20 mouse cellular contexts compared by ENCODE assay signal in genomic region chr9:7822758-7823157, GRCm38 (mm10). TPM values are rescaled to one million over a fixed set of nuclear protein-coding genes. Genes with fewer than 3 reads are reported as not detected.
DNase-seq lines count a peak whose midpoint lies in the region; ATAC-seq and TF ChIP-seq lines count a peak whose summit lies in the region.
"Had no signal": no experiment of that assay in that cellular context is flagged by ENCODE, and none has a peak within 500 bp of the region (broad histone marks: within the 10 kb centered on the region; RNA-seq: fewer than 3 reads in every experiment).

No protein-coding gene starts in this region.

- H3K9ac ChIP-seq in forebrain, postnatal 0 days = no peak overlapping the region
- H3K9ac ChIP-seq in forebrain, embryonic 16.5 days (replicated peaks; ENCODE audit: low read depth, low read length) = no peak overlapping the region
- no peak overlapping the region for H3K9ac ChIP-seq in lung, postnatal 0 days (replicated peaks; ENCODE audit: low read depth)
- H3K9ac ChIP-seq: forebrain, embryonic 13.5 days; heart, embryonic 12.5 days; lung, embryonic 14.5 days had no signal

- no peak for TF ChIP-seq POLR2A in kidney, adult 2 months (IDR thresholded peaks at IDR 0.05; ENCODE audit: low read depth, low read length)

- DNase-seq in forebrain, postnatal 0 days = no peak
- peak; percentile 25 for DNase-seq in kidney, adult 2 months
- no peak for DNase-seq in kidney, adult 8-10 months
- peak; percentile 40 for DNase-seq in lung, postnatal 0 days (ENCODE audit: low spot score)
- DNase-seq in lung, postnatal 4 days = no peak
- no peak for DNase-seq in MN1 (ENCODE audit: low spot score)
- no peak for DNase-seq in cerebellum, postnatal 4 days (ENCODE audit: low spot score in 2 of 2)
- DNase-seq: cerebellum, adult 2 months; cerebellum, postnatal 36 days; heart, postnatal 4 days; layer of hippocampus, postnatal 36 days; left cerebral cortex, postnatal 4 days; lung, embryonic 14.5 days; thymus, postnatal 36 days had no signal

- no peaks in the 10 kb centered on the region for H3K4me1 ChIP-seq in forebrain, postnatal 0 days (ENCODE audit: insufficient read depth)
- H3K4me1 ChIP-seq in forebrain, embryonic 16.5 days (replicated peaks; ENCODE audit: control insufficient read depth, insufficient read depth, low read length) = no peaks in the 10 kb centered on the region; the same call in 1 of the 2 replicates
- H3K4me1 ChIP-seq in kidney, adult 2 months (ENCODE audit: control insufficient read depth, insufficient read depth, low read length) = peaks cover 5% of the 10 kb centered on the region; the same call in 1 of the 2 replicates
- no peaks in the 10 kb centered on the region for H3K4me1 ChIP-seq in lung, postnatal 0 days (ENCODE audit: insufficient read depth, low read depth, low read length)
- H3K4me1 ChIP-seq: forebrain, embryonic 13.5 days had no signal

- TF ChIP-seq CTCF in forebrain, postnatal 0 days (IDR thresholded peaks at IDR 0.05; ENCODE audit: low read depth) = 0 out of 2 replicates have a peak, but pooled peaks have one; percentile 29
- TF ChIP-seq CTCF in kidney, adult 2 months (conservative IDR thresholded peaks at IDR 0.05; ENCODE audit: insufficient read depth, insufficient read length, low read depth, low read length) = no peak
- TF ChIP-seq CTCF in lung, postnatal 0 days (IDR thresholded peaks at IDR 0.05) = peak; percentile 43

- H3K4me3 ChIP-seq in forebrain, postnatal 0 days (ENCODE audit: low read depth, low read length) = no peak overlapping the region
- no peak overlapping the region for H3K4me3 ChIP-seq in forebrain, embryonic 16.5 days (replicated peaks; ENCODE audit: low read length)
- no peak overlapping the region for H3K4me3 ChIP-seq in kidney, adult 2 months (ENCODE audit: insufficient read depth, low read depth, low read length)
- H3K4me3 ChIP-seq in lung, postnatal 0 days (ENCODE audit: low read depth, low read length) = no peak overlapping the region
- H3K4me3 ChIP-seq: forebrain, embryonic 13.5 days; heart, embryonic 12.5 days had no signal

- peaks cover 26% of the 10 kb centered on the region for H3K36me3 ChIP-seq in forebrain, postnatal 0 days (ENCODE audit: insufficient read depth)
- peaks cover 22% of the 10 kb centered on the region for H3K36me3 ChIP-seq in forebrain, embryonic 16.5 days (ENCODE audit: control insufficient read depth, insufficient read depth)
- H3K36me3 ChIP-seq in kidney, adult 2 months (ENCODE audit: control insufficient read depth, insufficient read depth, low read length) = peaks cover 5% of the 10 kb centered on the region
- H3K36me3 ChIP-seq in lung, postnatal 0 days (ENCODE audit: insufficient read depth, low read length) = peaks cover 10% of the 10 kb centered on the region; the same call in 1 of the 2 replicates

- no peaks in the 10 kb centered on the region for H3K27me3 ChIP-seq in forebrain, postnatal 0 days (ENCODE audit: insufficient read depth, low read length)
- no peaks in the 10 kb centered on the region for H3K27me3 ChIP-seq in forebrain, embryonic 16.5 days (replicated peaks; ENCODE audit: control insufficient read depth, insufficient read depth, low read length)
- H3K27me3 ChIP-seq in kidney, adult 2 months (replicated peaks; ENCODE audit: control insufficient read depth, insufficient read depth, low read length) = no peaks in the 10 kb centered on the region
- H3K27me3 ChIP-seq in lung, postnatal 0 days (replicated peaks; ENCODE audit: insufficient read depth, low read length) = no peaks in the 10 kb centered on the region
- H3K27me3 ChIP-seq: forebrain, embryonic 13.5 days; heart, embryonic 12.5 days had no signal

- no peak overlapping the region for H3K27ac ChIP-seq in forebrain, postnatal 0 days (ENCODE audit: low read depth, low read length)
- no peak overlapping the region for H3K27ac ChIP-seq in forebrain, embryonic 16.5 days (ENCODE audit: low read length)
- H3K27ac ChIP-seq in kidney, adult 2 months (ENCODE audit: insufficient read depth, low read depth, low read length) = no peak overlapping the region
- no peak overlapping the region for H3K27ac ChIP-seq in lung, postnatal 0 days (ENCODE audit: low read length)
- H3K27ac ChIP-seq: forebrain, embryonic 13.5 days; macrophage had no signal

- 0 out of 2 replicates have a peak, but pooled peaks have one; percentile 54 for ATAC-seq in forebrain, postnatal 0 days
- no peak for ATAC-seq in forebrain, embryonic 16.5 days
- no peak for ATAC-seq in lung, postnatal 0 days
- ATAC-seq: forebrain, embryonic 13.5 days had no signal

- no peak overlapping the region for H3K4me2 ChIP-seq in forebrain, postnatal 0 days (ENCODE audit: low read depth)
- H3K4me2 ChIP-seq in forebrain, embryonic 16.5 days (ENCODE audit: low read length) = no peak overlapping the region
- no peak overlapping the region for H3K4me2 ChIP-seq in lung, postnatal 0 days (replicated peaks; ENCODE audit: low read depth, low read length)
- H3K4me2 ChIP-seq: forebrain, embryonic 13.5 days; heart, embryonic 12.5 days; liver, embryonic 11.5 days; lung, embryonic 14.5 days; midbrain, embryonic 11.5 days had no signal

- no peaks in the 10 kb centered on the region for H3K9me3 ChIP-seq in forebrain, postnatal 0 days (ENCODE audit: low read length)
- no peaks in the 10 kb centered on the region for H3K9me3 ChIP-seq in forebrain, embryonic 16.5 days (ENCODE audit: control insufficient read depth, low read length)
- no peaks in the 10 kb centered on the region for H3K9me3 ChIP-seq in lung, postnatal 0 days (ENCODE audit: low read length)
- H3K9me3 ChIP-seq: forebrain, embryonic 13.5 days; heart, embryonic 12.5 days had no signal

- 85% methylated on average over 3 of the region's 3 CpGs for WGBS in forebrain, postnatal 0 days
- WGBS in forebrain, embryonic 16.5 days = 90% methylated on average over 3 of the region's 3 CpGs
- 63% methylated on average over 3 of the region's 3 CpGs for WGBS in kidney, adult 2 months
- WGBS in lung, postnatal 0 days = 71% methylated on average over 3 of the region's 3 CpGs

- no peak for TF ChIP-seq EP300 in lung, postnatal 0 days (IDR thresholded peaks at IDR 0.05)

RNA-seq across cellular contexts. Expression of gene Birc2, which starts 14.1 kb away (rescaled TPM):
- total RNA-seq in forebrain, postnatal 0 days (2014; rRNA removed) = 53.0 and 54.2 TPM in 2 replicates
- polyA plus RNA-seq in forebrain, postnatal 0 days (2015; fragmentation: Nextera tagmentation; extraction: Ambion mirVana) = 23.8 and 28.8 TPM in 2 replicates
- 56.8 and 57.8 TPM in 2 replicates for polyA plus RNA-seq in forebrain, embryonic 16.5 days (2015; fragmentation: Nextera tagmentation; extraction: Ambion mirVana)
- polyA plus RNA-seq in kidney, adult 2 months (2012; rRNA removed) = 12.2 and 12.7 TPM in 2 replicates
- 23.6 and 28.6 TPM in 2 replicates for polyA plus RNA-seq in lung, postnatal 0 days (2015; fragmentation: Nextera tagmentation; extraction: Ambion mirVana)

RNA-seq across cellular contexts. Expression of gene Birc3, which starts 50.2 kb away (rescaled TPM):
- total RNA-seq in forebrain, postnatal 0 days (2014; rRNA removed) = 2.5 and 3.6 TPM in 2 replicates
- polyA plus RNA-seq in forebrain, postnatal 0 days (2015; fragmentation: Nextera tagmentation; extraction: Ambion mirVana) = 0.62 and 0.90 TPM in 2 replicates
- polyA plus RNA-seq in forebrain, embryonic 16.5 days (2015; fragmentation: Nextera tagmentation; extraction: Ambion mirVana) = 1.9 and 2.0 TPM in 2 replicates
- 6.5 and 9.2 TPM in 2 replicates for polyA plus RNA-seq in kidney, adult 2 months (2012; rRNA removed)
- 23.2 and 31.4 TPM in 2 replicates for polyA plus RNA-seq in lung, postnatal 0 days (2015; fragmentation: Nextera tagmentation; extraction: Ambion mirVana)

RNA-seq across cellular contexts. Expression of gene Tmem123, which starts 58.9 kb away (rescaled TPM):
- 13.7 and 19.8 TPM in 2 replicates for total RNA-seq in forebrain, postnatal 0 days (2014; rRNA removed)
- 13.9 TPM in 2 replicates for polyA plus RNA-seq in forebrain, postnatal 0 days (2015; fragmentation: Nextera tagmentation; extraction: Ambion mirVana)
- 23.0 and 31.0 TPM in 2 replicates for polyA plus RNA-seq in forebrain, embryonic 16.5 days (2015; fragmentation: Nextera tagmentation; extraction: Ambion mirVana)
- polyA plus RNA-seq in kidney, adult 2 months (2012; rRNA removed) = 40.8 and 43.7 TPM in 2 replicates
- polyA plus RNA-seq in lung, postnatal 0 days (2015; fragmentation: Nextera tagmentation; extraction: Ambion mirVana) = 99.5 and 112 TPM in 2 replicates

Comparison
In these comparisons a context has a peak if more than half of its experiments do, and no peak if none do; other contexts are left out.
1. DNase-seq: peak in kidney, adult 2 months (single experiment) and lung, postnatal 0 days (single experiment); none in forebrain, postnatal 0 days (single experiment), kidney, adult 8-10 months (0 of 2), lung, postnatal 4 days (0 of 2), MN1 (single experiment) and cerebellum, postnatal 4 days (0 of 2).